8 mouse cellular contexts compared by ENCODE assay signal in genomic region chr6:51523807-51524320, GRCm38 (mm10). TPM values are rescaled to one million over a fixed set of nuclear protein-coding genes. Genes with fewer than 3 reads are reported as not detected.
DNase-seq lines count a peak whose midpoint lies in the region; ATAC-seq and TF ChIP-seq lines count a peak whose summit lies in the region.

Gene Snx10 (plus strand): TSS chr6:51523901.

- H3K9ac ChIP-seq in hindbrain, embryonic 16.5 days (ENCODE audit: low read depth, low read length), result peak within 1 kb of the TSS; percentile 88
- peak within 1 kb of the TSS; percentile 79 for H3K9ac ChIP-seq in midbrain, embryonic 12.5 days (replicated peaks)

- peak; percentile 49 for DNase-seq in kidney, adult 2 months
- no peak for DNase-seq in kidney, adult 11 months
- DNase-seq in gastrocnemius, adult 8-10 months (ENCODE audit: low spot score in 2 of 2), result peak; percentile 45 to 68
- peak; percentile 71 for DNase-seq in limb, embryonic 10.5 days (ENCODE audit: low spot score)
- DNase-seq in splenic B cell, adult 2 months (ENCODE audit: low read depth, low spot score), result peak; percentile 28

- no peaks in the 10 kb centered on the region for H3K4me1 ChIP-seq in kidney, adult 2 months (ENCODE audit: control insufficient read depth, insufficient read depth, low read length)
- H3K4me1 ChIP-seq in hindbrain, embryonic 16.5 days (ENCODE audit: control insufficient read depth, insufficient read depth, low read depth, low read length), result peaks cover 8% of the 10 kb centered on the region
- peaks cover 16% of the 10 kb centered on the region for H3K4me1 ChIP-seq in limb, embryonic 10.5 days
- H3K4me1 ChIP-seq in midbrain, embryonic 12.5 days, result peaks cover 11% of the 10 kb centered on the region; the same call in 1 of the 2 replicates

- H3K4me3 ChIP-seq in kidney, adult 2 months (ENCODE audit: insufficient read depth, low read depth, low read length), result peak within 1 kb of the TSS; percentile 59
- peak within 1 kb of the TSS; percentile 85 for H3K4me3 ChIP-seq in hindbrain, embryonic 16.5 days (ENCODE audit: low read length)
- H3K4me3 ChIP-seq in limb, embryonic 10.5 days, result peak within 1 kb of the TSS; percentile 80
- H3K4me3 ChIP-seq in midbrain, embryonic 12.5 days, result peak within 1 kb of the TSS; percentile 77

- peak; percentile 40; the same call in 1 of the 2 replicates for ATAC-seq in common myeloid progenitor, adult 5-6 weeks (replicated peaks; ENCODE audit: low read depth, poor library complexity, severe bottlenecking)
- peak; percentile 70 for ATAC-seq in hindbrain, embryonic 16.5 days
- peak; percentile 75 for ATAC-seq in midbrain, embryonic 12.5 days (ENCODE audit: low FRiP score, low read depth)

- H3K36me3 ChIP-seq in kidney, adult 2 months (ENCODE audit: control insufficient read depth, insufficient read depth, low read length), result no peaks in the 10 kb centered on the region
- H3K36me3 ChIP-seq in hindbrain, embryonic 16.5 days (ENCODE audit: control insufficient read depth, insufficient read depth, low read length), result no peaks in the 10 kb centered on the region
- no peaks in the 10 kb centered on the region for H3K36me3 ChIP-seq in limb, embryonic 10.5 days
- H3K36me3 ChIP-seq in midbrain, embryonic 12.5 days, result no peaks in the 10 kb centered on the region
- H3K36me3 ChIP-seq in splenic B cell, adult 2 months (ENCODE audit: control insufficient read depth, insufficient read depth, low read length, poor library complexity, severe bottlenecking), result no peaks in the 10 kb centered on the region

- TF ChIP-seq CTCF in kidney, adult 2 months (conservative IDR thresholded peaks at IDR 0.05; ENCODE audit: insufficient read depth, insufficient read length, low read depth, low read length), result no peak

- H3K9me3 ChIP-seq in hindbrain, embryonic 16.5 days (ENCODE audit: control insufficient read depth, low read length), result no peaks in the 10 kb centered on the region
- no peaks in the 10 kb centered on the region for H3K9me3 ChIP-seq in limb, embryonic 10.5 days (replicated peaks)
- H3K9me3 ChIP-seq in midbrain, embryonic 12.5 days, result no peaks in the 10 kb centered on the region

- no peak for TF ChIP-seq POLR2A in kidney, adult 2 months (IDR thresholded peaks at IDR 0.05; ENCODE audit: low read depth, low read length)

- no peak within 1 kb of the TSS for H3K27ac ChIP-seq in kidney, adult 2 months (ENCODE audit: insufficient read depth, low read depth, low read length)
- peak within 1 kb of the TSS; percentile 86 for H3K27ac ChIP-seq in hindbrain, embryonic 16.5 days (ENCODE audit: low read depth, low read length)
- H3K27ac ChIP-seq in limb, embryonic 10.5 days, result peak within 1 kb of the TSS; percentile 84
- H3K27ac ChIP-seq in midbrain, embryonic 12.5 days (replicated peaks), result peak within 1 kb of the TSS; percentile 77

- no peaks in the 10 kb centered on the region for H3K27me3 ChIP-seq in kidney, adult 2 months (replicated peaks; ENCODE audit: control insufficient read depth, insufficient read depth, low read length)
- H3K27me3 ChIP-seq in hindbrain, embryonic 16.5 days (replicated peaks; ENCODE audit: control insufficient read depth, insufficient read depth, low read length), result no peaks in the 10 kb centered on the region
- no peaks in the 10 kb centered on the region for H3K27me3 ChIP-seq in limb, embryonic 10.5 days (ENCODE audit: low read depth, poor library complexity, severe bottlenecking)
- no peaks in the 10 kb centered on the region for H3K27me3 ChIP-seq in midbrain, embryonic 12.5 days
- no peaks in the 10 kb centered on the region for H3K27me3 ChIP-seq in splenic B cell, adult 2 months (ENCODE audit: control insufficient read depth, insufficient read depth, low read length, poor library complexity, severe bottlenecking)

- H3K4me2 ChIP-seq in hindbrain, embryonic 16.5 days (ENCODE audit: low read length), result peak within 1 kb of the TSS; percentile 69
- H3K4me2 ChIP-seq in midbrain, embryonic 12.5 days (replicated peaks), result peak within 1 kb of the TSS; percentile 55

- under 1% methylated on average over 47 of the region's 47 CpGs for WGBS in kidney, adult 2 months
- WGBS in hindbrain, embryonic 16.5 days, result 0% methylated on average over 46 of the region's 47 CpGs
- WGBS in limb, embryonic 10.5 days, result 0% methylated on average over 47 of the region's 47 CpGs
- WGBS in midbrain, embryonic 12.5 days, result under 1% methylated on average over 45 of the region's 47 CpGs

RNA-seq across cellular contexts. Expression of gene Snx10, which starts in this region (rescaled TPM):
- polyA plus RNA-seq in kidney, adult 2 months (2012; rRNA removed), result 2.5 and 4.1 TPM in 2 replicates
- total RNA-seq in common myeloid progenitor, adult 5-6 weeks (2017), result 74.8 and 89.6 TPM in 2 replicates
- total RNA-seq in gastrocnemius, adult 8-10 months (2022), result 10 to 100 TPM in 1 of 4 experiments, 1 to 10 TPM in 3; 6.1 to 11.6 (median 7.5) TPM
- polyA plus RNA-seq in hindbrain, embryonic 16.5 days (2015; fragmentation: Nextera tagmentation; extraction: Ambion mirVana), result 65.9 and 76.2 TPM in 2 replicates
- 14.6 and 16.0 TPM in 2 replicates for polyA plus RNA-seq in limb, embryonic 10.5 days (2016; fragmentation: Nextera tagmentation; extraction: Ambion mirVana)
- 41.9 and 51.1 TPM in 2 replicates for polyA plus RNA-seq in midbrain, embryonic 12.5 days (2016; fragmentation: Nextera tagmentation; extraction: Ambion mirVana)
